Mouse (Mus musculus): ENCODE data around the gene Rpl27a. TPM values are rescaled to one million over a fixed set of nuclear protein-coding genes. Genes with fewer than 3 reads are reported as not detected.

Gene Rpl27a
- polyA plus RNA-seq (2014; fragmentation: Nextera tagmentation; extraction: Ambion mirVana): 137 and 156 TPM in 2 replicates

- Histone ChIP-seq H3K36me3 (ENCODE audit: control insufficient read depth, insufficient read depth, low read length) (peaks cover 18% of the 10 kb centered on the region), H3K9me3 (ENCODE audit: control insufficient read depth, low read length) (no peaks in the 10 kb centered on the region), H3K4me1 (ENCODE audit: control insufficient read depth, insufficient read depth, low read length) (0 out of 2 replicates have a peak, but pooled peaks cover 7% of the 10 kb centered on the region), H3K27ac (replicated peaks; ENCODE audit: low read depth, low read length) (peak within 1 kb of the TSS; percentile 92), H3K4me3 (ENCODE audit: low read depth, low read length) (peak within 1 kb of the TSS; percentile 66), H3K9ac (ENCODE audit: low read length) (peak within 1 kb of the TSS; percentile 90), H3K27me3 (ENCODE audit: control insufficient read depth, insufficient read depth, low read length) (no peaks in the 10 kb centered on the region), H3K4me2 (ENCODE audit: low read depth, severe bottlenecking) (peak within 1 kb of the TSS; percentile 87)
- peak; percentile 99 for DNase-seq (ENCODE audit: low spot score)
- WGBS: 0% methylated on average over 65 of the region's 72 CpGs
- peak; percentile 93 for ATAC-seq (ENCODE audit: insufficient number of reproducible peaks, low FRiP score, low TSS enrichment, low read depth)
These were observed at the start of gene Rpl27a for GRCm38 (mm10) chr7:109518838-109519696. Gene Rpl27a (plus strand): TSS chr7:109519147.

GRCm38 (mm10) chr7:109470700-109471099 lies 48.2 kb upstream of the Rpl27a start:
- Histone ChIP-seq H3K27ac (replicated peaks; ENCODE audit: low read depth, low read length) (no peak overlapping the region), H3K27me3 (ENCODE audit: control insufficient read depth, insufficient read depth, low read length) (no peaks in the 10 kb centered on the region), H3K4me2 (ENCODE audit: low read depth, severe bottlenecking) (no peak overlapping the region), H3K4me3 (ENCODE audit: low read depth, low read length) (no peak overlapping the region), H3K4me1 (ENCODE audit: control insufficient read depth, insufficient read depth, low read length) (no peaks in the 10 kb centered on the region), H3K9ac (ENCODE audit: low read length) (no peak overlapping the region), H3K9me3 (ENCODE audit: control insufficient read depth, low read length) (no peaks in the 10 kb centered on the region), H3K36me3 (ENCODE audit: control insufficient read depth, insufficient read depth, low read length) (no peaks in the 10 kb centered on the region)
- ATAC-seq (ENCODE audit: insufficient number of reproducible peaks, low FRiP score, low TSS enrichment, low read depth) (no peak), DNase-seq (ENCODE audit: low spot score) (no peak)
- WGBS: 78% methylated on average over 4 of the region's 4 CpGs

- Histone ChIP-seq H3K27me3 (ENCODE audit: control insufficient read depth, insufficient read depth, low read length) (no peaks in the 10 kb centered on the region), H3K9ac (ENCODE audit: low read length) (no peak overlapping the region), H3K4me3 (ENCODE audit: low read depth, low read length) (no peak overlapping the region), H3K4me1 (ENCODE audit: control insufficient read depth, insufficient read depth, low read length) (no peaks in the 10 kb centered on the region), H3K4me2 (ENCODE audit: low read depth, severe bottlenecking) (no peak overlapping the region), H3K36me3 (ENCODE audit: control insufficient read depth, insufficient read depth, low read length) (no peaks in the 10 kb centered on the region), H3K27ac (replicated peaks; ENCODE audit: low read depth, low read length) (no peak overlapping the region), H3K9me3 (ENCODE audit: control insufficient read depth, low read length) (no peaks in the 10 kb centered on the region)
- WGBS: 79% methylated on average over 3 of the region's 3 CpGs
- DNase-seq (ENCODE audit: low spot score) (no peak), ATAC-seq (ENCODE audit: insufficient number of reproducible peaks, low FRiP score, low TSS enrichment, low read depth) (no peak)
These were observed 41.0 kb upstream of the Rpl27a start for GRCm38 (mm10) chr7:109477926-109478325.

GRCm38 (mm10) chr7:109480765-109481197 lies 38.2 kb upstream of the Rpl27a start:
- Histone ChIP-seq H3K4me2 (ENCODE audit: low read depth, severe bottlenecking) (no peak overlapping the region), H3K4me1 (ENCODE audit: control insufficient read depth, insufficient read depth, low read length) (no peaks in the 10 kb centered on the region), H3K27me3 (ENCODE audit: control insufficient read depth, insufficient read depth, low read length) (no peaks in the 10 kb centered on the region), H3K9me3 (ENCODE audit: control insufficient read depth, low read length) (no peaks in the 10 kb centered on the region), H3K9ac (ENCODE audit: low read length) (no peak overlapping the region), H3K27ac (replicated peaks; ENCODE audit: low read depth, low read length) (no peak overlapping the region), H3K4me3 (ENCODE audit: low read depth, low read length) (no peak overlapping the region), H3K36me3 (ENCODE audit: control insufficient read depth, insufficient read depth, low read length) (no peaks in the 10 kb centered on the region)
- 27% methylated on average over 7 of the region's 7 CpGs for WGBS
- DNase-seq (ENCODE audit: low spot score) (no peak), ATAC-seq (ENCODE audit: insufficient number of reproducible peaks, low FRiP score, low TSS enrichment, low read depth) (no peak)

- H3K4me1 ChIP-seq (ENCODE audit: control insufficient read depth, insufficient read depth, low read length): no peaks in the 10 kb centered on the region
These were observed 34.7 kb upstream of the Rpl27a start for GRCm38 (mm10) chr7:109484221-109484620.

GRCm38 (mm10) chr7:109492616-109493318 lies 26.2 kb upstream of the Rpl27a start:
- peaks cover 9% of the 10 kb centered on the region; the same call in 1 of the 2 replicates for H3K27me3 ChIP-seq (ENCODE audit: control insufficient read depth, insufficient read depth, low read length)
- H3K36me3 ChIP-seq (ENCODE audit: control insufficient read depth, insufficient read depth, low read length): no peaks in the 10 kb centered on the region
- no peak overlapping the region for H3K4me2 ChIP-seq (ENCODE audit: low read depth, severe bottlenecking)
- WGBS: 56% methylated on average over 18 of the region's 18 CpGs
- H3K9me3 ChIP-seq (ENCODE audit: control insufficient read depth, low read length): no peaks in the 10 kb centered on the region
- H3K27ac ChIP-seq (replicated peaks; ENCODE audit: low read depth, low read length): no peak overlapping the region
- H3K4me3 ChIP-seq (ENCODE audit: low read depth, low read length): no peak overlapping the region
- no peak for DNase-seq (ENCODE audit: low spot score)
- H3K9ac ChIP-seq (ENCODE audit: low read length): no peak overlapping the region
- no peak for ATAC-seq (ENCODE audit: insufficient number of reproducible peaks, low FRiP score, low TSS enrichment, low read depth)
- H3K4me1 ChIP-seq (ENCODE audit: control insufficient read depth, insufficient read depth, low read length): peaks cover 4% of the 10 kb centered on the region; the same call in 1 of the 2 replicates

More at GRCm38 (mm10) chr7:109484221-109484620, 34.7 kb upstream of the Rpl27a start:
- no peak overlapping the region for H3K9ac ChIP-seq (ENCODE audit: low read length)
- no peak overlapping the region for H3K27ac ChIP-seq (replicated peaks; ENCODE audit: low read depth, low read length)
- no peak for ATAC-seq (ENCODE audit: insufficient number of reproducible peaks, low FRiP score, low TSS enrichment, low read depth)
- no peak overlapping the region for H3K4me2 ChIP-seq (ENCODE audit: low read depth, severe bottlenecking)
- H3K36me3 ChIP-seq (ENCODE audit: control insufficient read depth, insufficient read depth, low read length): no peaks in the 10 kb centered on the region
- no peak for DNase-seq (ENCODE audit: low spot score)
- WGBS: 76% methylated on average over 5 of the region's 5 CpGs
- H3K27me3 ChIP-seq (ENCODE audit: control insufficient read depth, insufficient read depth, low read length): no peaks in the 10 kb centered on the region
- H3K9me3 ChIP-seq (ENCODE audit: control insufficient read depth, low read length): no peaks in the 10 kb centered on the region
- H3K4me3 ChIP-seq (ENCODE audit: low read depth, low read length): no peak overlapping the region

GRCm38 (mm10) chr7:109493319-109494316 lies 25.3 kb upstream of the Rpl27a start:
- Histone ChIP-seq H3K36me3 (ENCODE audit: control insufficient read depth, insufficient read depth, low read length) (no peaks in the 10 kb centered on the region), H3K9ac (ENCODE audit: low read length) (no peak overlapping the region), H3K27me3 (ENCODE audit: control insufficient read depth, insufficient read depth, low read length) (peaks cover 9% of the 10 kb centered on the region; the same call in 1 of the 2 replicates), H3K9me3 (ENCODE audit: control insufficient read depth, low read length) (no peaks in the 10 kb centered on the region), H3K4me1 (ENCODE audit: control insufficient read depth, insufficient read depth, low read length) (peaks cover 4% of the 10 kb centered on the region; the same call in 1 of the 2 replicates), H3K4me3 (ENCODE audit: low read depth, low read length) (no peak overlapping the region), H3K27ac (replicated peaks; ENCODE audit: low read depth, low read length) (no peak overlapping the region), H3K4me2 (ENCODE audit: low read depth, severe bottlenecking) (peak overlapping the region; percentile 17; the same call in 1 of the 2 replicates)
- peak; percentile 29 for DNase-seq (ENCODE audit: low spot score)
- WGBS: 14% methylated on average over 21 of the region's 21 CpGs
- no peak for ATAC-seq (ENCODE audit: insufficient number of reproducible peaks, low FRiP score, low TSS enrichment, low read depth)

Data from limb, embryonic 11.5 days (tissue).